Mouse (Mus musculus): ENCODE measurements at regions not wholly inside any gene's neighbourhood (a gene's known extent, or its start where the extent isn't known, plus 50 kb on each side); places are given as distances from the start of the nearest gene placed in this dataset.

GRCm38 (mm10) chr7:133494982-133495550 is 106.9 kb downstream of the Tex36 start:
- TF ChIP-seq CTCF (IDR thresholded peaks at IDR 0.05; ENCODE audit: low read depth, low read length), result no peak
- TF ChIP-seq POLR2A (IDR thresholded peaks at IDR 0.05; ENCODE audit: extremely low read depth, insufficient read depth, low read length), result no peak
